Mouse (Mus musculus) midbrain, postnatal 0 days (tissue): ENCODE measurements around the gene Wnt4. TPM values are rescaled to one million over a fixed set of nuclear protein-coding genes. Genes with fewer than 3 reads are reported as not detected.

ENCODE experiments used
- ATAC-seq: fragments of 200-750 bp; cut with Nextera tagmentation; 2 replicates; pipeline ENCODE4 v1.8.0; 2017; ENCODE audit warnings: moderate number of reproducible peaks, mild to moderate bottlenecking, moderate TSS enrichment, moderate library complexity; ENCODE audit not compliant: low FRiP score
- DNase-seq: peaks from one replicate; pipeline ENCODE4 v3.0.0-alpha.2; 2015; ENCODE audit warnings: low spot score
- H3K27ac ChIP-seq: fragments of 300-500 bp; sonication (generic); 2 replicates; pipeline ENCODE4 v1.5.1; 2014; ENCODE audit warnings: low read depth, mild to moderate bottlenecking, low read length, mixed read lengths
- H3K27me3 ChIP-seq: fragments of 300-500 bp; sonication (generic); 2 replicates; pipeline ENCODE4 v1.6.1; 2014; ENCODE audit warnings: low read length, control low read depth, mixed read lengths; ENCODE audit not compliant: insufficient read depth
- H3K36me3 ChIP-seq: fragments of 300-500 bp; sonication (generic); 2 replicates; pipeline ENCODE4 v1.6.1; 2014; ENCODE audit warnings: low read length, control low read depth, mixed read lengths; ENCODE audit not compliant: insufficient read depth
- H3K4me1 ChIP-seq: fragments of 300-500 bp; sonication (generic); 2 replicates; pipeline ENCODE4 v1.6.1; 2014; ENCODE audit warnings: mild to moderate bottlenecking, control low read depth, antibody characterized with exemption, low read length, mixed read lengths; ENCODE audit not compliant: insufficient read depth
- H3K4me2 ChIP-seq: fragments of 300-500 bp; sonication (generic); 2 replicates; pipeline ENCODE4 v1.6.1; 2014; ENCODE audit warnings: low read depth, mild to moderate bottlenecking, low read length, mixed read lengths; ENCODE audit not compliant: poor library complexity, severe bottlenecking
- H3K4me3 ChIP-seq: fragments of 300-500 bp; sonication (generic); 2 replicates; pipeline ENCODE4 v1.5.1; 2014; ENCODE audit warnings: low read depth, mild to moderate bottlenecking, low read length, moderate library complexity
- H3K9ac ChIP-seq: fragments of 300-500 bp; sonication (generic); replicated peaks from 2 replicates; pipeline ENCODE4 v1.6.1; 2014; ENCODE audit warnings: mild to moderate bottlenecking, low read length, moderate library complexity, mixed read lengths; ENCODE audit not compliant: poor library complexity, severe bottlenecking
- H3K9me3 ChIP-seq: fragments of 300-500 bp; sonication (generic); 2 replicates; pipeline ENCODE4 v1.6.1; 2016; ENCODE audit warnings: low read length, control low read depth
- CTCF ChIP-seq: IDR thresholded peaks from 2 replicates; pipeline ENCODE4 v1.5.1; 2016; ENCODE audit warnings: antibody characterized with exemption, mild to moderate bottlenecking
- WGBS: fragments of 180-500 bp; shearing (Covaris S2); extraction: QIAGEN DNeasy Blood & Tissue Kit; methylation state at CpG from one replicate; pipeline ENCODE4 v1.1.7; 2014; 5-methylcytosine and 5-hydroxymethylcytosine counted together
- polyA plus RNA-seq: library from polyadenylated mRNA; unstranded; fragments of >200 nt; fragmentation: Nextera tagmentation; extraction: Ambion mirVana; gene quantifications from 2 replicates; pipeline ENCODE4 v1.2.1, GENCODE M21; 2015
- total RNA-seq: library from RNA; depleted of rRNA; stranded (reverse); fragments of >200 nt; gene quantifications from 2 replicates; pipeline ENCODE4 v1.2.3, GENCODE M21; 2014; rRNA removed

Gene Wnt4
- total RNA-seq (5.6 and 6.3 TPM in 2 replicates), polyA plus RNA-seq (5.2 and 6.0 TPM in 2 replicates)

- no peaks in the 10 kb centered on the region for H3K9me3 ChIP-seq
- peaks cover 13% of the 10 kb centered on the region; the same call in 1 of the 2 replicates for H3K27me3 ChIP-seq
- peaks cover 11% of the 10 kb centered on the region; the same call in 1 of the 2 replicates for H3K4me1 ChIP-seq
- H3K4me2 ChIP-seq, result peak within 1 kb of the TSS; percentile 92
- TF ChIP-seq CTCF, result no peak
- no peaks in the 10 kb centered on the region for H3K36me3 ChIP-seq
- peak; percentile 60 for DNase-seq
- 0 out of 2 replicates have a peak within 1 kb of the TSS, but pooled peaks have one; percentile 26 for H3K27ac ChIP-seq
- peak within 1 kb of the TSS; percentile 74 for H3K9ac ChIP-seq
- ATAC-seq, result peak; percentile 32; the same call in 1 of the 2 replicates
- under 1% methylated on average over 27 of the region's 45 CpGs for WGBS
- peak within 1 kb of the TSS; percentile 65 for H3K4me3 ChIP-seq
Observed at GRCm38 (mm10) chr4:137277166-137277513, at the start of gene Wnt4. Wnt4 (plus strand) TSS chr4:137277489.

GRCm38 (mm10) chr4:137228566-137229115 lies 48.6 kb upstream of the Wnt4 start:
- peaks cover 4% of the 10 kb centered on the region; the same call in 1 of the 2 replicates for H3K4me1 ChIP-seq
- DNase-seq (no peak), ATAC-seq (no peak)
- H3K9ac ChIP-seq, result no peak overlapping the region
- no peaks in the 10 kb centered on the region for H3K27me3 ChIP-seq
- H3K4me3 ChIP-seq, result no peak overlapping the region
- no peak for TF ChIP-seq CTCF
- 74% methylated on average over 15 of the region's 15 CpGs for WGBS
- no peak overlapping the region for H3K27ac ChIP-seq
- H3K4me2 ChIP-seq, result no peak overlapping the region
- no peaks in the 10 kb centered on the region for H3K9me3 ChIP-seq
- no peaks in the 10 kb centered on the region for H3K36me3 ChIP-seq

GRCm38 (mm10) chr4:137231494-137232470 lies 45.5 kb upstream of the Wnt4 start:
- Histone ChIP-seq H3K27ac (no peak overlapping the region), H3K4me2 (no peak overlapping the region), H3K9me3 (no peaks in the 10 kb centered on the region), H3K27me3 (no peaks in the 10 kb centered on the region), H3K9ac (no peak overlapping the region), H3K4me3 (no peak overlapping the region), H3K4me1 (peaks cover 4% of the 10 kb centered on the region; the same call in 1 of the 2 replicates), H3K36me3 (no peaks in the 10 kb centered on the region)
- DNase-seq, result peak; percentile 66
- ATAC-seq, result no peak
- WGBS, result 68% methylated on average over 16 of the region's 16 CpGs
- TF ChIP-seq CTCF, result no peak

- Histone ChIP-seq H3K27me3 (no peaks in the 10 kb centered on the region), H3K4me2 (no peak overlapping the region), H3K4me1 (peaks cover 4% of the 10 kb centered on the region; the same call in 1 of the 2 replicates), H3K9ac (no peak overlapping the region), H3K9me3 (no peaks in the 10 kb centered on the region), H3K4me3 (no peak overlapping the region), H3K36me3 (no peaks in the 10 kb centered on the region), H3K27ac (no peak overlapping the region)
- TF ChIP-seq CTCF, result no peak
- no peak for DNase-seq
- ATAC-seq, result no peak
- WGBS, result 69% methylated on average over 5 of the region's 5 CpGs
Observed at GRCm38 (mm10) chr4:137233632-137234031, 43.7 kb upstream of the Wnt4 start.

GRCm38 (mm10) chr4:137234444-137234843 lies 42.8 kb upstream of the Wnt4 start:
- Histone ChIP-seq H3K4me3 (no peak overlapping the region), H3K9me3 (no peaks in the 10 kb centered on the region), H3K4me2 (no peak overlapping the region), H3K9ac (no peak overlapping the region), H3K36me3 (no peaks in the 10 kb centered on the region), H3K27me3 (no peaks in the 10 kb centered on the region), H3K27ac (no peak overlapping the region), H3K4me1 (peaks cover 4% of the 10 kb centered on the region; the same call in 1 of the 2 replicates)
- 92% methylated on average over 2 of the region's 2 CpGs for WGBS
- no peak for TF ChIP-seq CTCF
- ATAC-seq (no peak), DNase-seq (no peak)
